ENCODE assay signal across 10 mouse cellular contexts in genomic region chr10:62143820-62144219, GRCm38 (mm10). TPM values are rescaled to one million over a fixed set of nuclear protein-coding genes. Genes with fewer than 3 reads are reported as not detected.
DNase-seq lines count a peak whose midpoint lies in the region; ATAC-seq and TF ChIP-seq lines count a peak whose summit lies in the region.
"Had no signal": no experiment of that assay in that cellular context is flagged by ENCODE, and none has a peak within 500 bp of the region (broad histone marks: within the 10 kb centered on the region; RNA-seq: fewer than 3 reads in every experiment).

TSS of gene Fam241b (minus strand) at chr10:62143920.

- TF ChIP-seq CTCF in Patski (IDR thresholded peaks at IDR 0.05) = no peak

- POLR2A ChIA-PET in Patski (lab: Charles Lee) = no interaction called here

- in situ Hi-C loops in Patski (cut with MboI; ENCODE audit: low pct_unique_long_range_greater_than_20kb) = no loop called here

- intact Hi-C loops in gastrocnemius, postnatal 14 days (cut with DNase I; ENCODE audit: low total_unique reads) = no loop called here

- DNase-seq in hindbrain, embryonic 10.5 days (ENCODE audit: low spot score) = no peak
- DNase-seq in hindbrain, embryonic 11.5 days (ENCODE audit: low spot score) = no peak
- DNase-seq in Patski (ENCODE audit: low read depth, low spot score) = no peak
- DNase-seq in intestine, embryonic 14.5 days (ENCODE audit: low spot score) = no peak
- no peak for DNase-seq in midbrain, embryonic 10.5 days (ENCODE audit: low spot score)
- no peak for DNase-seq in gastrocnemius, postnatal 10 days
- no peak for DNase-seq in frontal cortex, postnatal 14 days (ENCODE audit: low spot score in 2 of 2)
- no peak for DNase-seq in gastrocnemius, postnatal 14 days
- DNase-seq: cerebellum, postnatal 14 days; kidney, adult 9 months had no signal

- H3K36me3 ChIP-seq in hindbrain, embryonic 10.5 days = no peaks in the 10 kb centered on the region
- H3K36me3 ChIP-seq in hindbrain, embryonic 11.5 days (ENCODE audit: control insufficient read depth, insufficient read depth, low read length) = no peaks in the 10 kb centered on the region
- no peaks in the 10 kb centered on the region for H3K36me3 ChIP-seq in intestine, embryonic 14.5 days (ENCODE audit: control insufficient read depth, insufficient read depth, low read length)
- H3K36me3 ChIP-seq in midbrain, embryonic 10.5 days = no peaks in the 10 kb centered on the region

- no peak within 1 kb of the TSS for H3K27ac ChIP-seq in hindbrain, embryonic 10.5 days
- H3K27ac ChIP-seq in hindbrain, embryonic 11.5 days (ENCODE audit: low read depth, low read length) = no peak within 1 kb of the TSS
- H3K27ac ChIP-seq in intestine, embryonic 14.5 days (ENCODE audit: low read depth) = no peak within 1 kb of the TSS
- H3K27ac ChIP-seq in midbrain, embryonic 10.5 days (replicated peaks) = no peak within 1 kb of the TSS

- H3K4me3 ChIP-seq in hindbrain, embryonic 10.5 days = no peak within 1 kb of the TSS
- H3K4me3 ChIP-seq in hindbrain, embryonic 11.5 days (ENCODE audit: low read depth, low read length) = no peak within 1 kb of the TSS
- no peak within 1 kb of the TSS for H3K4me3 ChIP-seq in intestine, embryonic 14.5 days (ENCODE audit: low read depth, low read length)
- no peak within 1 kb of the TSS for H3K4me3 ChIP-seq in midbrain, embryonic 10.5 days

- no peak within 1 kb of the TSS for H3K4me2 ChIP-seq in hindbrain, embryonic 11.5 days (replicated peaks; ENCODE audit: low read depth, low read length)
- H3K4me2 ChIP-seq in intestine, embryonic 14.5 days (ENCODE audit: low read length) = no peak within 1 kb of the TSS

- peaks cover 63% of the 10 kb centered on the region for H3K27me3 ChIP-seq in hindbrain, embryonic 10.5 days (ENCODE audit: insufficient read depth, poor library complexity, severe bottlenecking)
- H3K27me3 ChIP-seq in hindbrain, embryonic 11.5 days (ENCODE audit: control insufficient read depth, insufficient read depth, low read length) = peaks cover 20% of the 10 kb centered on the region
- H3K27me3 ChIP-seq in Patski = peaks cover 7% of the 10 kb centered on the region
- H3K27me3 ChIP-seq in intestine, embryonic 14.5 days (replicated peaks; ENCODE audit: control insufficient read depth, insufficient read depth, low read length) = no peaks in the 10 kb centered on the region
- H3K27me3 ChIP-seq in midbrain, embryonic 10.5 days (ENCODE audit: low read depth, poor library complexity, severe bottlenecking) = peaks cover 53% of the 10 kb centered on the region

- peaks cover 46% of the 10 kb centered on the region for H3K4me1 ChIP-seq in hindbrain, embryonic 10.5 days (replicated peaks)
- no peaks in the 10 kb centered on the region for H3K4me1 ChIP-seq in hindbrain, embryonic 11.5 days (replicated peaks; ENCODE audit: control insufficient read depth, insufficient read depth, low read length)
- H3K4me1 ChIP-seq in intestine, embryonic 14.5 days (replicated peaks; ENCODE audit: control insufficient read depth, insufficient read depth, low read length) = no peaks in the 10 kb centered on the region
- H3K4me1 ChIP-seq in midbrain, embryonic 10.5 days = peaks cover 20% of the 10 kb centered on the region

- WGBS in hindbrain, embryonic 10.5 days = 70% methylated on average over 8 of the region's 8 CpGs
- WGBS in hindbrain, embryonic 11.5 days = 71% methylated on average over 8 of the region's 8 CpGs
- WGBS in intestine, embryonic 14.5 days = 51% methylated on average over 8 of the region's 8 CpGs
- WGBS in midbrain, embryonic 10.5 days = 73% methylated on average over 8 of the region's 8 CpGs

- no peaks in the 10 kb centered on the region for H3K9me3 ChIP-seq in hindbrain, embryonic 10.5 days
- H3K9me3 ChIP-seq in hindbrain, embryonic 11.5 days (ENCODE audit: control insufficient read depth, low read length) = no peaks in the 10 kb centered on the region
- H3K9me3 ChIP-seq in intestine, embryonic 14.5 days (ENCODE audit: control insufficient read depth, low read length) = no peaks in the 10 kb centered on the region
- no peaks in the 10 kb centered on the region for H3K9me3 ChIP-seq in midbrain, embryonic 10.5 days (replicated peaks)

- CTCF ChIA-PET in Patski (lab: Charles Lee) = no interaction called here

- ATAC-seq in hindbrain, embryonic 11.5 days (ENCODE audit: low FRiP score) = no peak
- no peak for ATAC-seq in Patski
- no peak for ATAC-seq in intestine, embryonic 14.5 days (replicated peaks; ENCODE audit: low FRiP score, low TSS enrichment, low read depth)

- H3K9ac ChIP-seq in hindbrain, embryonic 11.5 days (ENCODE audit: low read depth, low read length) = no peak within 1 kb of the TSS
- H3K9ac ChIP-seq in intestine, embryonic 14.5 days (ENCODE audit: low read length) = no peak within 1 kb of the TSS

RNA-seq across cellular contexts. Expression of gene Fam241b, which starts in this region (rescaled TPM):
- polyA plus RNA-seq in hindbrain, embryonic 10.5 days (2016; fragmentation: Nextera tagmentation; extraction: Ambion mirVana) = 22.7 and 23.0 TPM in 2 replicates
- polyA plus RNA-seq in hindbrain, embryonic 11.5 days (2014; fragmentation: Nextera tagmentation; extraction: Ambion mirVana) = 6.7 and 7.2 TPM in 2 replicates
- polyA plus RNA-seq in Patski (2021) = 13.2 TPM
- 7.6 and 10.3 TPM in 2 replicates for polyA plus RNA-seq in intestine, embryonic 14.5 days (2014; fragmentation: Nextera tagmentation; extraction: Ambion mirVana)
- 19.3 and 23.4 TPM in 2 replicates for polyA plus RNA-seq in midbrain, embryonic 10.5 days (2016; fragmentation: Nextera tagmentation; extraction: Ambion mirVana)
- under 1 TPM; 0.52 to 0.70 TPM for total RNA-seq in gastrocnemius, postnatal 10 days (2021)
- 1 to 10 TPM in 1 of 2 experiments, under 1 TPM in 1; 0.38 to 1.4 TPM for total RNA-seq in gastrocnemius, postnatal 14 days (2021)
